Mouse (Mus musculus): ENCODE data around the gene 2810408A11Rik.

2810408A11Rik gene

GRCm38 (mm10) chr11:69900471-69901405 lies at the start of gene 2810408A11Rik, which contains the start of gene Neurl4:
Gene 2810408A11Rik (minus strand): TSS chr11:69900987.
Gene Neurl4 (plus strand): TSS chr11:69901072.
- DNase-seq: peak; percentile 93

GRCm38 (mm10) chr11:69948763-69949150 lies 48.0 kb upstream of the 2810408A11Rik start:
- DNase-seq: peak; percentile 82

GRCm38 (mm10) chr11:69948066-69948762 lies 47.4 kb upstream of the 2810408A11Rik start, which contains the start of gene Slc2a4:
Gene Slc2a4 (minus strand): TSS chr11:69948188.
- peak; percentile 42 for DNase-seq

GRCm38 (mm10) chr11:69947337-69948065 lies 46.7 kb upstream of the 2810408A11Rik start:
- DNase-seq: no peak

GRCm38 (mm10) chr11:69945997-69946891 lies 45.5 kb upstream of the 2810408A11Rik start:
- DNase-seq: no peak

GRCm38 (mm10) chr11:69945216-69945615 lies 44.4 kb upstream of the 2810408A11Rik start:
- no peak for DNase-seq

- DNase-seq: no peak
Measured at GRCm38 (mm10) chr11:69940962-69941361, 40.2 kb upstream of the 2810408A11Rik start.

- no peak for DNase-seq
Measured at GRCm38 (mm10) chr11:69939731-69940130, 38.9 kb upstream of the 2810408A11Rik start.

- no peak for DNase-seq
Measured at GRCm38 (mm10) chr11:69939181-69939580, 38.4 kb upstream of the 2810408A11Rik start.

- no peak for DNase-seq
Measured at GRCm38 (mm10) chr11:69938401-69938979, 37.7 kb upstream of the 2810408A11Rik start.

GRCm38 (mm10) chr11:69937834-69938233 lies 37.0 kb upstream of the 2810408A11Rik start:
- DNase-seq: no peak

GRCm38 (mm10) chr11:69937385-69937784 lies 36.6 kb upstream of the 2810408A11Rik start:
- DNase-seq: no peak

- peak; percentile 41 for DNase-seq
Measured at GRCm38 (mm10) chr11:69936714-69937347, 36.0 kb upstream of the 2810408A11Rik start.

GRCm38 (mm10) chr11:69936156-69936555 lies 35.4 kb upstream of the 2810408A11Rik start:
- DNase-seq: peak; percentile 35

- DNase-seq: peak; percentile 92
Measured at GRCm38 (mm10) chr11:69935137-69935879, 34.5 kb upstream of the 2810408A11Rik start, which contains the start of gene Ybx2. Gene Ybx2 (plus strand): TSS chr11:69935796.

- peak; percentile 13 for DNase-seq
Measured at GRCm38 (mm10) chr11:69934681-69935080, 33.9 kb upstream of the 2810408A11Rik start.

- peak; percentile 87 for DNase-seq
Measured at GRCm38 (mm10) chr11:69934169-69934568, 33.4 kb upstream of the 2810408A11Rik start.

- peak; percentile 15 for DNase-seq
Measured at GRCm38 (mm10) chr11:69933066-69933465, 32.3 kb upstream of the 2810408A11Rik start.

- DNase-seq: peak; percentile 16
Measured at GRCm38 (mm10) chr11:69932254-69932653, 31.5 kb upstream of the 2810408A11Rik start.

GRCm38 (mm10) chr11:69931769-69932168 lies 31.0 kb upstream of the 2810408A11Rik start:
- no peak for DNase-seq
